Mouse (Mus musculus) naive thymus-derived CD4-positive, alpha-beta T cell, adult 2 months (primary cell): ENCODE measurements around the gene Cyp3a44.
"Not testable (repeated sequence)": the region's sequence is repeated elsewhere in the genome, so short reads cannot be mapped to it uniquely, and the experiment has no call there.

Source experiments
- DNase-seq: peaks from one replicate; pipeline ENCODE4 v3.0.0-alpha.2; 2011; ENCODE audit warnings: low read depth

The Cyp3a44 gene

GRCm38 (mm10) chr5:145805796-145806195 lies at the start of gene Cyp3a44:
TSS of gene Cyp3a44 (minus strand) at chr5:145805874.
- DNase-seq: not testable (repeated sequence)

DNA sequence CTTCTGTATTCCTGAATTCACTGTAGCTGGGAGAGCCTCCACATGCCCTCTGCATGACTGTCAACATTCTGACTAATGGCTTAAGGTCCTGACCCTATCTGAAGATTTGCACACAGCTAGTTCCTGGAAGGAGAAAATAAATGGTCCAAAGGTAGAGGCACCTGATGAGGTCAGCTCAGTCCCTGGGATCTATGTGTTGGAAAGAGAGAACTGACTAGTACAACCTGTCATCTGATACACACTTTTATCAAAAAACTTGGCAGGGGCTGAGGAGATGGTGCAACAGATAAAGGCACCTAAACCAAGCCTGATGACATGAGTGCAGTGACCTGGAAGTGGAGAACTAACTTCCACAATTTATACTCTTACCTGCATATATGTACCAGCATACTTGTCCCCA lies 5.4 kb downstream of the Cyp3a44 start:
- not testable (repeated sequence) for DNase-seq

DNA sequence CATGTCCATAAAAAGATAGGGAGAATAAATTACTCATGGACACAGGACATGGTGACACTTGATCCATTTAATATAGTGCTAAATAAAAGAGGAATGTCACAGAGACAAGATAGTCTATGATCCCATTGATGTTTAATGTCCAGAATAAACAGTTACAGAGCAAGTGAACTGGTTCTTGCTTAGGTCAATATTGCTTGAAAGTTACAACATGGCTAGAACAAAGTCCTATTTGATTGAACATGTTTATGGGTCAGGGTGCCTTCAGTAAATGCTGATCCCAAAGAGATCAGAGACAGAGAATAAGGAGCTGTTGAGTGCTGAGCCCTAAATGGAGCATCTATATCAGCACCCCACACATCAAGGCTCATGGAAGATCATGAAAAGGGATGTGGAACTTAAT lies 12.4 kb downstream of the Cyp3a44 start:
- DNase-seq: not testable (repeated sequence)

- DNase-seq: not testable (repeated sequence)
Observed at GRCm38 (mm10) chr5:145737512-145737911, 68.2 kb downstream of the Cyp3a44 start.
